Mouse (Mus musculus) thymus, adult 2 months (tissue): ENCODE measurements around the gene BC025920. TPM values are rescaled to one million over a fixed set of nuclear protein-coding genes. Genes with fewer than 3 reads are reported as not detected.

Experiments
- DNase-seq: peaks from one replicate; pipeline ENCODE4 v3.0.0; 2021
- H3K27ac ChIP-seq: fragments of 200-500 bp; 2 replicates; pipeline ENCODE4 v1.5.1; 2012; ENCODE audit warnings: low read length, control low read depth; ENCODE audit not compliant: control insufficient read depth, insufficient read depth
- H3K27me3 ChIP-seq: fragments of 200-500 bp; 2 replicates; pipeline ENCODE4 v1.6.1; 2012; ENCODE audit warnings: mild to moderate bottlenecking, low read length, moderate library complexity, mixed read lengths; ENCODE audit not compliant: control insufficient read depth, insufficient read depth
- H3K36me3 ChIP-seq: fragments of 200-500 bp; 2 replicates; pipeline ENCODE4 v1.6.1; 2012; ENCODE audit warnings: mild to moderate bottlenecking, low read length, moderate library complexity; ENCODE audit not compliant: control insufficient read depth, insufficient read depth
- H3K4me1 ChIP-seq: fragments of 200-500 bp; replicated peaks from 2 replicates; pipeline ENCODE4 v1.6.1; 2012; ENCODE audit warnings: low read length; ENCODE audit not compliant: control insufficient read depth, insufficient read depth
- H3K4me3 ChIP-seq: fragments of 200-500 bp; 2 replicates; pipeline ENCODE4 v1.5.1; 2012; ENCODE audit warnings: mild to moderate bottlenecking, low read length, control low read depth, moderate library complexity; ENCODE audit not compliant: control insufficient read depth, insufficient read depth
- CTCF ChIP-seq: fragments of 200-500 bp; IDR thresholded peaks from 2 replicates; pipeline ENCODE4 v1.5.1; 2012; ENCODE audit warnings: mild to moderate bottlenecking, control low read depth, low read length, moderate library complexity, borderline replicate concordance; ENCODE audit not compliant: control insufficient read depth, poor library complexity, insufficient read depth; ENCODE audit errors: extremely low read depth
- POLR2A ChIP-seq: fragments of 200-500 bp; IDR thresholded peaks from 2 replicates; pipeline ENCODE4 v1.6.1; 2012; ENCODE audit warnings: mild to moderate bottlenecking, low read length, control low read depth, moderate library complexity; ENCODE audit not compliant: control insufficient read depth, poor library complexity, insufficient read depth; ENCODE audit errors: extremely low read depth
- WGBS: fragments of 180-500 bp; shearing (Covaris S2); methylation state at CpG from one replicate; pipeline ENCODE4 v1.1.7; 2018; 5-methylcytosine and 5-hydroxymethylcytosine counted together
- polyA plus RNA-seq: library from polyadenylated mRNA; depleted of rRNA; stranded (reverse); fragments of >200 nt; gene quantifications from 2 replicates; pipeline ENCODE4 v1.2.3, GENCODE M21; 2012

BC025920 gene
- polyA plus RNA-seq, 1 experiment, result 2.8 TPM

- no peak for TF ChIP-seq POLR2A
- no peak for TF ChIP-seq CTCF
- H3K27ac ChIP-seq, result no peak overlapping the region
- 40% methylated on average over 7 of the region's 7 CpGs for WGBS
Measured at GRCm38 (mm10) chr10:81601396-81601905, 4.6 kb upstream of the BC025920 start.

GRCm38 (mm10) chr10:81602741-81603151 is 3.3 kb upstream of the BC025920 start:
- TF ChIP-seq CTCF (no peak), POLR2A (no peak)
- Histone ChIP-seq H3K36me3 (no peaks in the 10 kb centered on the region), H3K4me3 (no peak overlapping the region), H3K27ac (peak overlapping the region; percentile 47; the same call in 1 of the 2 replicates), H3K27me3 (no peaks in the 10 kb centered on the region), H3K4me1 (peaks cover 63% of the 10 kb centered on the region)
- DNase-seq, result no peak
- 27% methylated on average over 4 of the region's 4 CpGs for WGBS

More at GRCm38 (mm10) chr10:81601396-81601905, 4.6 kb upstream of the BC025920 start:
- peak overlapping the region; percentile 40; the same call in 1 of the 2 replicates for H3K4me3 ChIP-seq
- no peaks in the 10 kb centered on the region for H3K27me3 ChIP-seq
- peaks cover 74% of the 10 kb centered on the region for H3K4me1 ChIP-seq
- DNase-seq, result no peak
- H3K36me3 ChIP-seq, result no peaks in the 10 kb centered on the region

GRCm38 (mm10) chr10:81604019-81604967 is 1.8 kb upstream of the BC025920 start:
- H3K4me1 ChIP-seq, result peaks cover 50% of the 10 kb centered on the region
- 47% methylated on average over 12 of the region's 12 CpGs for WGBS
- TF ChIP-seq POLR2A (no peak), CTCF (no peak)

GRCm38 (mm10) chr10:81604968-81605665 is 953 bp upstream of the BC025920 start:
- peak overlapping the region; percentile 27 for H3K4me3 ChIP-seq
- 6% methylated on average over 29 of the region's 29 CpGs for WGBS
- peak; percentile 88 for DNase-seq
- H3K27ac ChIP-seq, result peak overlapping the region; percentile 67
- no peaks in the 10 kb centered on the region for H3K27me3 ChIP-seq
- peaks cover 42% of the 10 kb centered on the region for H3K4me1 ChIP-seq
- no peaks in the 10 kb centered on the region for H3K36me3 ChIP-seq
- TF ChIP-seq CTCF (peak; percentile 92), POLR2A (no peak)

More at GRCm38 (mm10) chr10:81604019-81604967, 1.8 kb upstream of the BC025920 start:
- peak; percentile 8 for DNase-seq
- no peaks in the 10 kb centered on the region for H3K27me3 ChIP-seq
- H3K4me3 ChIP-seq, result peak overlapping the region; percentile 27
- H3K27ac ChIP-seq, result peak overlapping the region; percentile 34
- H3K36me3 ChIP-seq, result no peaks in the 10 kb centered on the region

- no peaks in the 10 kb centered on the region for H3K36me3 ChIP-seq
- peak overlapping the region; percentile 67; the same call in 1 of the 2 replicates for H3K27ac ChIP-seq
- no peaks in the 10 kb centered on the region for H3K27me3 ChIP-seq
- peaks cover 37% of the 10 kb centered on the region for H3K4me1 ChIP-seq
- peak overlapping the region; percentile 53 for H3K4me3 ChIP-seq
- WGBS, result 3% methylated on average over 14 of the region's 14 CpGs
- no peak for DNase-seq
- no peak for TF ChIP-seq CTCF
- no peak for TF ChIP-seq POLR2A
Measured at GRCm38 (mm10) chr10:81605666-81605973, 450 bp upstream of the BC025920 start.

- TF ChIP-seq CTCF (no peak), POLR2A (no peak)
- Histone ChIP-seq H3K36me3 (no peaks in the 10 kb centered on the region), H3K27ac (no peak overlapping the region), H3K27me3 (no peaks in the 10 kb centered on the region), H3K4me3 (no peak overlapping the region), H3K4me1 (peaks cover 18% of the 10 kb centered on the region)
- whole genome bisulfite sequencing, result 96% methylated on average over 1 of the region's 1 CpGs
- DNase-seq, result no peak
Measured at GRCm38 (mm10) chr10:81608308-81608707, 2.2 kb downstream of the BC025920 start.
